Mouse (Mus musculus) layer of hippocampus, adult 11-12 months (tissue): ENCODE results near the gene Hoxa4.

ENCODE experiments used
- DNase-seq: peaks from one replicate; pipeline ENCODE4 v3.0.0; 2022; ENCODE audit warnings: low spot score

The Hoxa4 gene

DNA sequence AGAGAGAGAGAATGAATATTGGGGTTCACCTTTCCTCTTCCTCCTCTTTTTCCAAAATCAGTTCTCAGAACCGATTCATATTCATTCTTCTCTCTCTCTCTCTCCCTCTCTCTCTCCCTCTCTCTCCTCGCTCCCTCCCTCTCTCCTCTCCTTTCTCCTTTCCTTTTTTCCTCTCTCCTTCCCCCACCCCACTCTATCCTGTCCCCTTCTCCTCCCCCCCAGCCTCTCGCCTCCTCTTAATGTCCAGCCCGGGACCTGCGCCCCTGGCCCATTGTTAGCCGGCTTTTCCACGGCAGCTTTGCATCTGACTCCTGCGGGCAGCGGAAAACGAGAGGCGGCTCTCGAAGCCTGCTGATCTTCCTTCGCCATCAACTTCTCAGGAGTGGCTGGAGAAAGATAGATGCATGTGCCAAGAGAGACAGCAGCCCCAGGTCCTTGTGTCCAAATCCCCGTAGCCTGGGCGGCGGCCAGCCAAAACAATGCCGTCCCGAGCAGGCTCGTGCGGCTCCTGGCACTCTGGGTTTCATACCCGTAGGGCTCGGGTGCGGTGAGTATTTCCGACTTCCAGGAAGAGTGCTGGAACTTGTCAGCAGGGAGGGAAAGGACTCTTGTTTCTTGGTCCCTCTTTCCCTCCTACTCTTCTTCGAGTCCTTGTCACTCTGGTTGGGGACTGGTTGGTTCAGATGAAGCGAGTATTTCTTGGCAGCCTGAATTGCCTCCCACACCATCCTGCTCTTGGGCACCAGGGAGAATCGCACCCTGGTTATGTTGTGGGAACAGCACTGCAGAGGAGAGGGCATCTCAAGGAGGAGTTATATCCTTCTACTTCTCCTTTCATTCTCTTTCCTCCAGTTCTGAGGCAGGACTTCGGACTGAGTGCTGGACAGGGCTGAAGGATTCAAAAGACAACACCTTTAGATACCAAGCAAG is 25.8 kb downstream of the Hoxa4 start:
- no peak for DNase-seq

DNA sequence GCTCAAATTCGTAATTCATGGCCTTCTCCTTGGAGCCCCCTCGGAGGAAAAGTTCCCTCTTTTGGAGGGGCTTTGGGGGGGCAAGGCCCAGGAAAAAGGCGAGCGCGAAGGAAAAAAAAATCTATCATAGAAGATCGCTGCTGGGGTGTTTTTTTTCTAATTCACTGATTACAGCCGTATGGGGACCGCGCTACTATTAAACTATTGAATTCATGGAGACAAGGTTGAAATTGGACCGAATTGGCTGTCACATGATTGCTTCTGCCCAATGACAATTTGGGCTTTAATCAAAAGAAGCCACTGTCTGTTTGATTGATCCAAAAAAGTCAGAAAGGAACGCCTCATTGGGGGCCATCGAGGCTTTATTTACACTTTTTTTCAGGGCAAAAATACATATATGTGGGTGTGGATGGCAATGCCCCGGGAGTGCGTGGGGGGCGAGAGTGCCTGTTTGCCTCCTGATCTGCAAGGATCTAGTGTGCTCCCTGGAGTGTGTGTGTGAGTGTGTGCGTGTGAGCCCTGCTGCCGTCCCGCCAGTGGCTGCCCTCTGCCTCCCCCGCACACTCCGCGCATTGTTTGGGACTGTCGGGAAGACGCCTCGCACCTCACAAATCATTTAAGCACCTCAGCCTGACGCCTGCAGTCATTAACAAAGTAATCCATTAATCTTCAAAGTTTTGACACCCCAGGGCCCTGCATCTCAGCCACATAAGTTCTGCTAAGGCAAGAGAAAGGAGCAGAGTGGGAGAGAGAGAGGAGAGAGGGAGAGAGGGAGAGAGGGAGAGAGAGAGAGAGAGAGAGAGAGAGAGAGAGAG is 26.7 kb downstream of the Hoxa4 start, which contains the start of gene Hoxa2:
Gene Hoxa2, minus strand, starts transcription at position 206 of the 815 bp plus-strand sequence.
- DNase-seq: no peak

GRCm38 (mm10) chr6:52164051-52164625 is 27.4 kb downstream of the Hoxa4 start:
- DNase-seq: no peak

- DNase-seq: no peak
Measured at GRCm38 (mm10) chr6:52163366-52164031, 28.1 kb downstream of the Hoxa4 start.

- no peak for DNase-seq
Measured at GRCm38 (mm10) chr6:52162611-52163365, 28.8 kb downstream of the Hoxa4 start.

DNA sequence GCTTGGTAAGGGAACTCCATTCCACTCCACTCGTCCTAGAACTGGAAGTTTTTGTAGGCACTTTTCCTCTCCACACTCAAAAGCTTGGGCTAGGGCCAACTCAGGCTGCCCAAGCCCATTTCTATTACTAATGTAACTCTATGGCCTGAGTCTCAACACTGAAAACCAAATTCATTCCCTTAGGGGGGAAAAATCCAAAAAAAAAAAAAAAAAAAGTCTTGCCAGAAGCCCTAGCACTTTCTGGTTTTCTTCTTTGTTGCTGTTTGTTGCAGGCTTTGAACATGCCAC is 29.5 kb downstream of the Hoxa4 start:
- DNase-seq: no peak

DNA sequence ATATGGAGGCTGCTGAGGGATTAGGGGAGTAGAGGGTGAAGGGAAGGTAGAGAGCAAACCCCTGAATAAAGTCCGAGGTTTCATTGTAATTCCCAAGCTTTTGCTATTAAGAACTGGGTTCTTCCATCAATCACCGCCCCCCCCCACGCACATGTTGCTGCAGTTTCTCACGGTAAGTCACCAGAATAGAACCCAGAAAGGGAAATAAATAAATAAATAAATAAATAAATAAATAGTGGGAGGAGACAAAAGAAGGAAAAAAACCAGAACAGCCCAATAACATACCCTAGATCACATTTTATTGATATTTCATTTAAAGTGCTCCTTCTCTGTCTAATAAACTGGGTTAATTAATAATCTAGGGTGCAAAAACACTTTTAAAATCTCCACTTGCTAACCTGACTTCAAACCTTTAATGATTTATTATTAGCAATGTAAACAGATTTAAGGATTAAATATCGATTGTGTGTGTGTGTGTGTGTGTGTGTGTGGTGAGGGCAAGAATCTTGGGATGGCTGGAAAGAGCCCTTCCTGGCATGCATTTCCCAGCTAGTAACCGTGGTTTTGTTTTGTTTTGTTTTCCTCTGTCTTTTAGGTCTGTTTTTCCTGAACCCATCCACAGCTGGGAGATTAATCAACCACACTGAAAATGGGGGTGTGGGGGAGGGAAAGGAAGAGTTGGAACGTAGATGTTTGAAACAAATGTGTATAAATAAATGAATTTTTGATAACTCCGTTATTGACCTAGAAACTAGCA is 30.0 kb downstream of the Hoxa4 start:
- no peak for DNase-seq

- DNase-seq: no peak
Measured at GRCm38 (mm10) chr6:52160511-52161335, 30.8 kb downstream of the Hoxa4 start.

DNA sequence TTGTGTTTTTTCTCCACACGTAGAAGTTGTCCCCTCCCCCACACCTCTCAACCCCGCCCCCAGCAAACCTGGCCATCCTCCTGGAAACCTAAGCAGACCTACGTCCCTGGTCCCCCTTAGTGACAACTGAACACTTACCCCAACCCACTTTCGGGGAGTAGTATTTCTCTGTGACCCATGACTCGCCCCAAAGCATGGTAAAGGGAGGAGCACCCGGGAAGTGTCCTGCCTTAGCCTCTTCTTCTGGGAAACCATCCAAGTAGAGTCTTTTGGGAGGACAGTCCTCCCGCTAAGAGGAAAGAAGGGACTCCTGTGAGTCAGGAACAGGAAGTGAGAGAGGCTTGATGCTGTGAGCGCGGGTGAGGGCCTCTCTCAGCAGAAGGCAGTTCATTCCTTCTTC is 31.6 kb downstream of the Hoxa4 start:
- DNase-seq: no peak

- DNase-seq: no peak
Measured at GRCm38 (mm10) chr6:52159164-52159761, 32.3 kb downstream of the Hoxa4 start.

DNA sequence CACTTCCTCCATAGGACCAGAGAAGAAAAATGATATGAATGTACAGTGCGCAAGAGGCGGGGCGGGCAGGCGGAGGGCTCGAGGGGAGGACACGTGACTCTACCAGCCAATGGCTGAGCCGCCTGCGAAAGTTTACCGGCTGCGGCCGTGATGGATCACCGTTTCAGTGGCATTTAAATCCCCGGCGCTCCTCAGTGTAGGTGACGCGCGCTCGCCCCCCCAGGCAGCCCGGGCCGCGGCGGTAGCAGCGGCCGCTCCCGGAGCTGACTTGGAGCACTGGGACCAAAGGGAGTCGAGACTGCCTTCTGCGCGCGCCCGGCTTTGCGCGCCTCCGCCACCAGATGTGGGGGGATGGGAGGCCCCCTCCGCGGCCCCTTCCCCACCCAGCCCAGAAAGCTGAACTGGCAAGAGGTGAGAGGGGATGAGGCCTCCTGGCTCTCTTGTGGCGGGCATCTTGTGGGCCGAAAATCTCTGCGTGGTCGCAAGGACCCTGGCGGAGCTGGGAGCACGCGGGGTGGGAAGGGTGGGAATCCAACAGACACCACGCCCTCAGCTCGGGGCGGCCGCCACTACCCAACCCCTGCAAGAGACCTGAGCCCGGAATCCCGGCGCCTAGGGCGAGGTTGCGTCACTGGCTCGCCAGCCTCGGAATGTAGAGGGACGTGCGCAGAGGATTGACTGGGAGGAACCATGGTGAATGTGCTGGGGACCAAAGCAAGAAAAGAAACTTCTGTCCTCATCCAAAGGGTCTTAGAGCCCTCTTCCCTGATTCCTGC is 33.1 kb downstream of the Hoxa4 start, which contains the start of gene Hoxa1:
Gene Hoxa1, minus strand, starts transcription at position 42 of the 776 bp plus-strand sequence.
- no peak for DNase-seq

- no peak for DNase-seq
Measured at GRCm38 (mm10) chr6:52157466-52158275, 33.9 kb downstream of the Hoxa4 start.

GRCm38 (mm10) chr6:52156551-52157200 is 34.9 kb downstream of the Hoxa4 start:
- no peak for DNase-seq

- DNase-seq: no peak
Measured at GRCm38 (mm10) chr6:52155471-52155870, 36.1 kb downstream of the Hoxa4 start.

DNA sequence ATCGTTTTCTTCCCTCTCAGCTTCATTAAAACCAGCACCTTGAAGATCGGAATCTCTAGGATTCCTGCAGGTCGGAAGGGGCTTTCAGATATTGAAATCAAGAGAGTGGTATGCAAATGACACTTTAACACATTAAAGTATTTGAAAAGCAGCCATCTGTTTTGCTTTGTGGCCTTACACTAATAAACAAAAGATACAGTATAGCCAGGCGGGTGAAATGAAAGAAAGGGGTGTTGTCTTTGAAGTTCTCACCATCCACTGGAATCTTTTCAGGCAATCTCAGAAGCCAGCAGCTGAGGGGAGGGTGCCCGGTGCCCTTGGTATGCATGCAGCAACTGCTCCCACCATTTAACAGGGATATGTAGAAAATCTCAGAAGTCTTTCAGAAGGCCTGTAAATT is 37.5 kb downstream of the Hoxa4 start:
- no peak for DNase-seq

DNA sequence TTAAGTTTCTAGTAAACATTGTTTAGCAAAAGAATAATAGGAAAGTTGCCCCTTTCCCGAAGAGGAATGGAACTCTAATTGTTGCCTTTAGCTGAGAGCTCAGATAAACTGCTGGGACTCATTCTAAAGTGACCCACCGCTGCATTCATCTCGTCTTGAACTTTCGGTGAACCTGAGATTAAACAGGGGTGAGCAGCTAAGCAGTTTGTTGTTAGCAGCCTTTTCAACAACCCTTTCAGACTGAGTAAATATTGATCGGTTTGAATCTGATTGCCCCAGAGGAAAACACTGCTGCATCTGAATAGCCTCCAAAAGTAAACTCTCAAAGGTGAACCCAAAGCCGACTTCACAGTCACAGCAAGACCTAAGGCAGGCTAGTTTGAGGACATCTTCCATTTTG is 38.3 kb downstream of the Hoxa4 start:
- no peak for DNase-seq
